Mouse (Mus musculus) cortical plate, adult 2 months (tissue): ENCODE measurements around the gene AI413582. TPM values are rescaled to one million over a fixed set of nuclear protein-coding genes. Genes with fewer than 3 reads are reported as not detected.

Experiments
- H3K27ac ChIP-seq: fragments of 200-500 bp; 2 replicates; pipeline ENCODE4 v1.5.1; 2012; ENCODE audit warnings: low read length, control low read depth, inconsistent platforms; ENCODE audit not compliant: insufficient read depth
- H3K4me1 ChIP-seq: fragments of 200-500 bp; 2 replicates; pipeline ENCODE4 v1.6.1; 2011; ENCODE audit warnings: low read length; ENCODE audit not compliant: control insufficient read depth, insufficient read depth
- H3K4me3 ChIP-seq: fragments of 200-500 bp; 2 replicates; pipeline ENCODE4 v1.5.1; 2011; ENCODE audit warnings: mild to moderate bottlenecking, low read length, control low read depth; ENCODE audit not compliant: insufficient read depth
- CTCF ChIP-seq: fragments of 200-500 bp; IDR thresholded peaks from 2 replicates; pipeline ENCODE4 v1.5.1; 2011; ENCODE audit warnings: mild to moderate bottlenecking, control low read depth, low read length; ENCODE audit not compliant: insufficient read depth; ENCODE audit errors: extremely low read depth
- POLR2A ChIP-seq: fragments of 200-500 bp; IDR thresholded peaks from 2 replicates; pipeline ENCODE4 v1.6.1; 2011; ENCODE audit warnings: mild to moderate bottlenecking, low read length, control low read depth; ENCODE audit not compliant: insufficient read depth; ENCODE audit errors: extremely low read depth
- polyA plus RNA-seq: library from polyadenylated mRNA; depleted of rRNA; stranded (reverse); fragments of >200 nt; gene quantifications from 2 replicates; pipeline ENCODE4 v1.2.3, GENCODE M21; 2012; rRNA removed

The AI413582 gene
- polyA plus RNA-seq, 1 experiment: 112 TPM

DNA sequence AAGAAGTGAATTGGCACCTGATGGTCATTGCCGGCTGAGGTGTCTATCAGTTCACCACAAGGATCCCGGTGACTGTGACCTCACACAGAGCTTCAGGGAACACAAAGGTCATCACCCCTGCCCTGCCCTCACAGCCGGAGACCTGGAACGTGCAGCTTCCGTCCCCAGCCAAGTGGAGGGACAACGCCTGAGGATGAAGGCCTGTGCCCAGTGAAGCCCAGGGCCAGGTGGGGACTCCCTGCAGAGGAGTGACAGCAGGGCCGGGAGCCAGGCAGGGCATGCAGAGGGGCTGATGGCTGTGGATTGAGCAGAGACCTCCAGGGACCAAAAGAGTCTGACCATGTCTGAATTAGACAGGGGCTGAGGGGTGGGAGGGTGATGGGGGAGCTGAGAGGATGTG lies 42.4 kb downstream of the AI413582 start:
- H3K4me1 ChIP-seq: no peaks in the 10 kb centered on the region
- no peak for TF ChIP-seq POLR2A
- TF ChIP-seq CTCF: no peak
- no peak overlapping the region for H3K27ac ChIP-seq

DNA sequence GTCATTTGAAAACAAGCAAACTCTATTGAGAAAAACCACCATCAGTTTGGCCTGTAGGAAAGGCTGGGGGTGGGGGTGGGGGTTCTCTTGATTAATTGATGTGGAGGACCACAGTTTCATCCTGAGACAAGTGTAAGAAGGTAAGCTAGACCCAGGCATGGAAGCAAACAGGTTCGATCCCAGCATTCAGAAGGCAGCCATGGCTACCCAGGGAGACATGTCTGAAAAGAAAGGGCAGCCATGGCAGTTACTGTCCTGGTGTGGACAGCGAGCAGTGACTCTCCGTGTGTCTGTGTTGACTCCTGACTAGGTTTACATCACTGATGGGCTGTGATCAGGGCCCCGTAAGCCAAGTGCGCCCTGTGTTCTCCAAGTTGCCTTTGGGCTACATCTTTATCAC lies 44.3 kb downstream of the AI413582 start, which contains the start of gene Grm4:
TSS of gene Grm4 (minus strand) at position 101 of the 400 bp plus-strand sequence.
- TF ChIP-seq CTCF (no peak), POLR2A (no peak)
- H3K4me3 ChIP-seq: no peak within 1 kb of the TSS
- H3K4me1 ChIP-seq: no peaks in the 10 kb centered on the region
- H3K27ac ChIP-seq: no peak within 1 kb of the TSS

More for the DNA sequence above, 42.4 kb downstream of the AI413582 start:
- H3K4me3 ChIP-seq: no peak overlapping the region

DNA sequence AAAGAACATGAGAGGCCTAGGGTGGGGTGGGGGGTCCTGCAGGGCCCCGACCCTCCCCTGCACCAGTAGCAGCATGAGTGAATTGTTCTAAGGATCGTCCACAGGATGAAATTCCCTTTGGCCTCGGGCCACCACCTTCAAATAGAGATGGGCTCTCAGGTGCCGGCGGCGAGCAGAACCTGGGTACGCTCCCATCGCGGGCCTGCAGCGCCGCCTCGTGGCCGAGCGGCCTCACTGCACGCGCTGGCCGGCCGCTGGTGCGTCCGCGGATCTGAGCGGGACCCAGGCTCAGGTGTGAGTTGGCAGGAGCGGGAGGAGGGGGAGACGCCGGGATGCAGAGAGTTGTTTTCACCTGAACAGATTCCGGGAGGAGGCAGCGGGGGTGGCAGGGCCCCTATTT lies 45.0 kb downstream of the AI413582 start:
- Histone ChIP-seq H3K4me3 (no peak overlapping the region), H3K4me1 (no peaks in the 10 kb centered on the region), H3K27ac (no peak overlapping the region)
- TF ChIP-seq POLR2A (no peak), CTCF (peak; percentile 75)

DNA sequence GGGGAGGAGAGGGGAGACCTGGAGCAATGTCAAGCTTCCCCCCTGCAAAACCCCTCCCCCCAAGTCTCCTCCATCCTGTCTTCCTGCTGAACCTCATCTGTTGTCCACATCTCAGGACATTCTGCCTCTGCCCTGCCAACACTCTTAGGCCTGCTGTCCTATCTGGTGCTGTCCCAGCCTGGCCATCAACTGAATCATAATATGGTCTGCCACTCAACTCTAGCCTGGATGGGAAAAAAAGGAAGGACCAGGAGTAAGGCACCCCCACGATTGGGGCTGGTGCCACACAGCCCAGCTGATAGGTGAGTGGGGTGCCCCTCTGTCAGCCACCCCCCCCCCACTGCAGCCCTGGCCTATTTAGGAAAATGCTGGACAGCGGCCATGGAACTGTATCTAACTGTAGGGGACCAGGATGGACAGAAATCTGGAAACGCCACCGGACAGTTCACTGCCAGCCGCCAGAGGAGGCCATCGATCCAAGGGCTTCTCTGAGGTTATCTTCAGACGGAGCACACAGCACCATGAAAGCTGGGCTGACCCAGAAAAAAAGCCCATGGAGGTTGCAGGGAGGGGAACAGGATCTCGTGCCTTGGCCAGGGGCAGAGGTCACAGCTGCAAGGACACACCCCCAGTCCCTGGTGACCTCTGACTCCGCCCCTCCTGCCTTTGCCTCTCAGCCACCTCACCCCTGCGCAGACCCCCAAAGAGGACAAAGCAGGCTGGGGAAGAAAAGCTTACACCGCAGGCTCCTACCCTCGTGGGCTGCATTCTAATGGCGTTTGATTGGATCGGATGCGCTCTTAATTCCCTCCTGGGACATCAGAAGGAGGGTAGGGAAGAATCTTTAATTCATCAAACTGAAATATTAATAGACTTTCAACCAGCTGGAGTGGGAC lies 46.6 kb downstream of the AI413582 start:
- H3K4me3 ChIP-seq: no peak overlapping the region
- TF ChIP-seq CTCF (no peak), POLR2A (no peak)
- H3K4me1 ChIP-seq: no peaks in the 10 kb centered on the region
- no peak overlapping the region for H3K27ac ChIP-seq

DNA sequence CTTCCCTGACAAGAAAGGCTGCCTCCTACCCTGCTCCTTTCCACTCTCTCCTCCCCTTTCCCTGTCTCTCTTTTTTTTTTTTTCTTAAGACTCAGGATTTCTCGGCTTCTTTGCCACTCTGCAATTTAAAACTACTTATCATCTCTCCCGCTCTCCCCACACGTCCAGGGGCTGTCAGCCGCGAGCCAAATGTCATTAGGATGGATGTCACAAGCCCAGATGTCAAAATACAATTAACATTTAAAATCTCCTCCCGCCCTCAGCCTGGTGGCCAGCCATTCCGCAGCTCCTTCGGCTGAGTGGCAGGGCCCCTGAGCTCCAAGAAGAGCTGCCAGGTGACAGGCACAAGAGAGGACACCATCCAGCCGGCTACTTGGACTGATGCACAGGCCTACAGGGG lies 47.3 kb downstream of the AI413582 start:
- no peak for TF ChIP-seq POLR2A
- no peak for TF ChIP-seq CTCF
- Histone ChIP-seq H3K4me1 (no peaks in the 10 kb centered on the region), H3K27ac (no peak overlapping the region), H3K4me3 (no peak overlapping the region)

DNA sequence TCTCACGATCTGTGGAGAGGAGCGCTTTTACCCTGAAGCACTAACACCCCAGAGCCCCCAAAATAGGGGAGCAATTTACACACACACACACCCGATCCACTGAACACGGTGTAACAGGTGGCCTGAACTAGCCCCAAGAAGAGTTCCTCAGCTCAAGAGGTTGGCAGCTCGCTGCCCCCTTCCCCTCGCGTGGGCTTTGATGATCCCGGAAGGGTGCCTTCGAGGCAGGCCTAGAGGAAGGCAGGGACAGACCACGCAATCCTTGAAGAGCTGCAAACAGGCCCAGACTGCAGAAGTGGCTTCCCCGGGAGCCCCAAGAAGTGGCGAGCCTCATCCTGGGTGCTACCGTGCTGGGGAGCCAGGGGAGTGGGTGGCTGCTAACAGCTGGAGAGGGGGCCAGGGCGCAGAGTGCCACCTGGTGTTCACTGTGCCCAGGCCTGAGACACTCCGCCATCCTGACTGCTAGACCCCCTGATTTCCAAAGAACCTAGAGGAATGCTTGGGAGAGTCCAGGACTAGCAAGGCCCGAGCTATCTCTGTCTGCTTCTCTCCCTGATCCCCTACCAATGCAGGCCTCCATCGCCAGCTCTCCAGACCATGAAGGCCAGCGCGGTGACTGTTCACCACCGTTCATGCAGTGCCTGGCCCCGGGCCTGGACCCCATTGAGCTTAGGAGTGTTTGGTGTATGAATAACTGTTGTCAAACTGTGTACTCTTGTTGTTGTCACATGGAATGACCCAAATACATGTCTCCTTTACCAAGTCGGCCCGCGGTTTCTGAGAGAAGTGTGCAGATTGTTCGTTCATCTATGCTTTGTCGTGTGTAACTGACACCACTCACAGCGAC lies 51.4 kb downstream of the AI413582 start:
- H3K27ac ChIP-seq: no peak overlapping the region
- peak overlapping the region; percentile 58; the same call in 1 of the 2 replicates for H3K4me3 ChIP-seq
- no peaks in the 10 kb centered on the region for H3K4me1 ChIP-seq
- TF ChIP-seq POLR2A: no peak
- 0 out of 2 replicates have a peak, but pooled peaks have one; percentile 6 for TF ChIP-seq CTCF

Other genes with a start within 250 kb of the AI413582 start
- gene Grm4, start 44.4 kb downstream of the AI413582 start, polyA plus RNA-seq: 18.7 and 21.6 TPM in 2 replicates
- gene Hmga1, start 9.3 kb downstream of the AI413582 start, polyA plus RNA-seq: 73.3 and 75.1 TPM in 2 replicates
- gene Nudt3, start 57.7 kb upstream of the AI413582 start, polyA plus RNA-seq: 371 and 398 TPM in 2 replicates
- gene RPS10-NUDT3, start 69.5 kb upstream of the AI413582 start, polyA plus RNA-seq: 0.15 and 0.47 TPM in 2 replicates
- gene Rps10, start 70.9 kb upstream of the AI413582 start, polyA plus RNA-seq: 525 and 561 TPM in 2 replicates
- gene Pacsin1, start 89.8 kb upstream of the AI413582 start, polyA plus RNA-seq: 254 and 258 TPM in 2 replicates
- 0.61 and 0.91 TPM in 2 replicates for gene Spdef, start 163.2 kb upstream of the AI413582 start, polyA plus RNA-seq